Mouse (Mus musculus): ENCODE data around the gene Wdr19. TPM values are rescaled to one million over a fixed set of nuclear protein-coding genes. Genes with fewer than 3 reads are reported as not detected.
"Not testable (repeated sequence)": the region's sequence is repeated elsewhere in the genome, so short reads cannot be mapped to it uniquely, and the experiment has no call there.

Wdr19 gene
- polyA plus RNA-seq, 1 experiment from 2014 or later = 9.3 TPM

DNA sequence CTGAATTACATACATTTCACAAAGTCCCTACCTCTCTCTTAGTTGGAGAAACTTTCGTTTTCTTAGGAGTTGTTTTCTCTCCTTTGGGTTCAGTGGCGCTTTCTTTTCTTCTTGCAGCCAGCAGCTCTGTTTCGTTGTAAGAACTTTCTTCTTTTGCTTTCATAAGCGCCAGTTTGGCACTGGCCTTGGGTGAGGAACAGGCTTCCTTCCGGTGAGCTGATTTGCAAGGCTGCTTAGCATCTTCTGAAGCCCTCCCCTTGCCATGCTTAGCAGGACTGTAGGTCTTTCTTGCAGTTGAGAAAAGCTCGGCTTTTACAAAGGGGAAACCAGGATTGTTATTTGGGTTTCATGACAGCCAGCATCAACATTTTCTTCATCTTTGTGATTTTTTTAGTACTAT is 94.1 kb downstream of the Wdr19 start:
- no peaks in the 10 kb centered on the region for H3K4me1 ChIP-seq (ENCODE audit: insufficient read depth, low read depth, low read length)
- H3K36me3 ChIP-seq (ENCODE audit: insufficient read depth, low read length) = peaks cover 4% of the 10 kb centered on the region; the same call in 1 of the 2 replicates
- H3K4me2 ChIP-seq (replicated peaks; ENCODE audit: low read depth, low read length) = no peak overlapping the region
- DNase-seq (ENCODE audit: low spot score) = no peak
- TF ChIP-seq EP300 (IDR thresholded peaks at IDR 0.05) (no peak), CTCF (IDR thresholded peaks at IDR 0.05) (no peak)
- H3K9ac ChIP-seq (replicated peaks; ENCODE audit: low read depth) = no peak overlapping the region
- no peak for ATAC-seq
- no peaks in the 10 kb centered on the region for H3K9me3 ChIP-seq (ENCODE audit: low read length)
- 84% methylated on average over 6 of the region's 6 CpGs for WGBS
- no peak overlapping the region for H3K4me3 ChIP-seq (ENCODE audit: low read depth, low read length)
- no peak overlapping the region for H3K27ac ChIP-seq (ENCODE audit: low read length)
- H3K27me3 ChIP-seq (replicated peaks; ENCODE audit: insufficient read depth, low read length) = no peaks in the 10 kb centered on the region

DNA sequence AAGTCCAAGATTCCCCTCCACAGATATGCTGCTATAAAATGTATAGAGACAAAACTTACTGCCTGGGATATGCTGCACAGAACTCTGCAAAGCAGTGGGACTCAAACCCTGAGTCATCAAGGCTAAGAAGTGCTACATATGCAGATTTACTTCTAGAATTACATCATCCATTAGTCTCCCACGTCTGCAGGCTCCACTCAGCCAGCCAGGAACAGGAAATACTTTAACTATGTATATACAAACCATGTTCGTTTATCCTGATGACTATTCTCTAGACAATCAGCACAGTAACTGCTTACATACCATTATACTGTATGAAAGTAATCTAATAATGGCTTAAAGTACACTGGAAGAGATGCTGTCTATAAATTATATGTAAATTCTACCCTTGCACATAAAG is 94.8 kb downstream of the Wdr19 start:
- TF ChIP-seq EP300 (IDR thresholded peaks at IDR 0.05) = no peak
- TF ChIP-seq CTCF (IDR thresholded peaks at IDR 0.05) = no peak
- no peaks in the 10 kb centered on the region for H3K27me3 ChIP-seq (replicated peaks; ENCODE audit: insufficient read depth, low read length)
- H3K27ac ChIP-seq (ENCODE audit: low read length) = no peak overlapping the region
- no peaks in the 10 kb centered on the region for H3K9me3 ChIP-seq (ENCODE audit: low read length)
- H3K4me1 ChIP-seq (ENCODE audit: insufficient read depth, low read depth, low read length) = no peaks in the 10 kb centered on the region
- ATAC-seq = peak; percentile 77
- peaks cover 4% of the 10 kb centered on the region; the same call in 1 of the 2 replicates for H3K36me3 ChIP-seq (ENCODE audit: insufficient read depth, low read length)
- DNase-seq (ENCODE audit: low spot score) = peak; percentile 68
- no peak overlapping the region for H3K9ac ChIP-seq (replicated peaks; ENCODE audit: low read depth)
- 16% methylated on average over 2 of the region's 2 CpGs for WGBS
- no peak overlapping the region for H3K4me3 ChIP-seq (ENCODE audit: low read depth, low read length)
- no peak overlapping the region for H3K4me2 ChIP-seq (replicated peaks; ENCODE audit: low read depth, low read length)

DNA sequence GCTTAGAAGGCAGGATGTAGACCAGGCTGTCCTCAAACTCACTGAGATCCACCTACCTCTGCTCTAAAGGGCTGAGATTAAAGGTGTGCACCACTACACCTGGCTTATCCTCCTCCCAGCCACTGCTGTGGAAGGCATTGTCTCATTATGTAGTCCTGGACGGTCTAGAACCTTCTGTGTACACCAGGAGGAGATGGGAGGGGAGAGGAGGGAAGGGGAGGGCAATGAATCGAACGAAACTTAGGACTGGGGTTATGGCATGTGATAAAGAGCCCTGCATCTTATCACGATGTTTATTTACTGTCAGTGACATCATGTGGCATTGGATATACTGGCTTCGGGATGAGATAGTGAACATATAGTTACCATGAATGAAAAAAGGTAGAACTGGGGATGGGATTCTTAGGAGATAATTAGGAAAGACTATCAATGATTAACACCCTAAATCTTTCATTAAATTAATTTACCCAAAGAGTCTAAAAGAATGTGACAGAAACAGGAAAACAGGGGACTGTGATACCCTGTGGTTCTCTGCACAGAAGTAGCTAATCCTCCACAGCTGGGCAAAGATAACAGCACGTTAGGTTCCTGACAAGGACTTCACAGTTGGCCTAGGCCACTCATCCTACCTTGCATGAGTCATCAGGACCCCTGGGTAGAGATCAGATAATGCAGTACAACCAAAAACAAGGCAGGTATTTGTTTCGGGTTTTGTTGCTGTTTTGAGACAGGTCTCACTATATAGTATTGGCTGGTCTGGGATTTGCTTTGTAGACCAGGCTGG is 98.9 kb downstream of the Wdr19 start:
- Histone ChIP-seq H3K4me3 (ENCODE audit: low read depth, low read length) (no peak overlapping the region), H3K4me2 (replicated peaks; ENCODE audit: low read depth, low read length) (no peak overlapping the region), H3K27ac (ENCODE audit: low read length) (no peak overlapping the region), H3K9ac (replicated peaks; ENCODE audit: low read depth) (no peak overlapping the region), H3K27me3 (replicated peaks; ENCODE audit: insufficient read depth, low read length) (no peaks in the 10 kb centered on the region), H3K9me3 (ENCODE audit: low read length) (no peaks in the 10 kb centered on the region), H3K36me3 (ENCODE audit: insufficient read depth, low read length) (peaks cover 9% of the 10 kb centered on the region), H3K4me1 (ENCODE audit: insufficient read depth, low read depth, low read length) (no peaks in the 10 kb centered on the region)
- no peak for ATAC-seq
- no peak for DNase-seq (ENCODE audit: low spot score)
- TF ChIP-seq EP300 (IDR thresholded peaks at IDR 0.05) (no peak), CTCF (IDR thresholded peaks at IDR 0.05) (no peak)
- 71% methylated on average over 7 of the region's 7 CpGs for WGBS

DNA sequence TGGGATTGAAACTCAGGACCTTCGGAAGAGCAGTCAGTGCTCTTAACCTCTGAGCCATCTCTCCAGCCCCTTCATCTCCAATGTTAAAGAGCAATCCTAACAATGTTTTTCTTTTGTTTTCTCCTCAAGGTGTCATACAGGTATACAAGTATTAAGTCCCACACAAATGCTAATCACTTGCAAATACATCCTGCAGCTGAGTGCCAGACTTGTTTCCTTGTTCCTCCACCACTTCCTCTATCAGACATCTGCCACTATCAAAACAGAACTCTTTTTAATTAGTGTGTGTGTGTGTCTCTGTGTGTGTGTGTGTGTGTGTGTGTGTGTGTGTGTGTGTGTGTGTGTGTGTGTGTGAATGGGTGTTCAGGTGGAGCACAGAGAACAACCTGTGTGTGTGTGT is 100.1 kb downstream of the Wdr19 start:
- not testable (repeated sequence) for H3K27me3 ChIP-seq (replicated peaks; ENCODE audit: insufficient read depth, low read length); DNase-seq (ENCODE audit: low spot score); H3K4me2 ChIP-seq (replicated peaks; ENCODE audit: low read depth, low read length); ATAC-seq; H3K9ac ChIP-seq (replicated peaks; ENCODE audit: low read depth); H3K4me3 ChIP-seq (ENCODE audit: low read depth, low read length); H3K36me3 ChIP-seq (ENCODE audit: insufficient read depth, low read length); H3K4me1 ChIP-seq (ENCODE audit: insufficient read depth, low read depth, low read length); H3K27ac ChIP-seq (ENCODE audit: low read length); H3K9me3 ChIP-seq (ENCODE audit: low read length)
- WGBS = 70% methylated on average over 1 of the region's 1 CpGs

DNA sequence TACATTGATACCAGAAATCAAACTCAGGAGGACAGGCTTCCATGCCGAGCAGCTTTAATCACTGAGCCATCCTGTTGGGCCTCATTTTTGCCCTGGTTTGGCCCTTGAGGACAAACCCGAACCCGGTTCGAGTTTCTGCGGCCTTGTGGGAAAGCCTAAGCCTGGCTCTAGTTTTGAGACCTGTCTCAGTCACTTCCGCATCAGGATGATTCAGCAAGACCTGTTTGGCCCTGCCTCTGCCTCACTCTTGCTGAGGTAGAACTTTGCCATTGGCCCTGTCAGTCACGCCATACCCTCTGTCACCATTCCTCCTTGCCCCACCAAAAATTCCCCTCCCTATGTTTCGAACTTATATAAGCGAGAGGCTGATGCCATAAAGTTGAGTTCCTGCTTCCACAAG is 100.6 kb downstream of the Wdr19 start:
- DNase-seq (ENCODE audit: low spot score) = no peak
- H3K9ac ChIP-seq (replicated peaks; ENCODE audit: low read depth) = no peak overlapping the region
- no peak overlapping the region for H3K4me2 ChIP-seq (replicated peaks; ENCODE audit: low read depth, low read length)
- no peak for TF ChIP-seq CTCF (IDR thresholded peaks at IDR 0.05)
- TF ChIP-seq EP300 (IDR thresholded peaks at IDR 0.05) = no peak
- no peaks in the 10 kb centered on the region for H3K4me1 ChIP-seq (ENCODE audit: insufficient read depth, low read depth, low read length)
- WGBS = 90% methylated on average over 9 of the region's 9 CpGs
- ATAC-seq = no peak
- H3K9me3 ChIP-seq (ENCODE audit: low read length) = no peaks in the 10 kb centered on the region
- no peaks in the 10 kb centered on the region for H3K27me3 ChIP-seq (replicated peaks; ENCODE audit: insufficient read depth, low read length)
- H3K36me3 ChIP-seq (ENCODE audit: insufficient read depth, low read length) = peaks cover 9% of the 10 kb centered on the region
- H3K27ac ChIP-seq (ENCODE audit: low read length) = no peak overlapping the region
- H3K4me3 ChIP-seq (ENCODE audit: low read depth, low read length) = no peak overlapping the region

DNA sequence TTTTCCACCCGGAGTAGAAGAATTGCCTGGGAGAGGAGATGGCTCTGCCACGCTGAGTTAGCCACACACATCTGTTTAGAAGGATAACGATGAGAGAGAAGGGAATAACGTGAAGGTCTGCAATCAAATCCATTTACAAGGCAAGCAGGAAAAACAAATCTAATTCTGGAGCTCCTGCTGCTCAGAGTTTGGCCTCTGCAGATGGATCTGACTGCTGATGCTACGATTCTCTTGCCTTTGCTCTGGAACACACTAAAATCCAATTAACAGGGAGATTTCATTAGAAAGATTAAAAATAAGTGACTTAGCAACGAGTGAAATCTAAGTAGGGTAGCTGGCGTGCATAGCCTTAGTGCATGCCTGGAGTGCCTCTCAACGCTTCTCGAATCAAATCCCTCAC is 106.0 kb downstream of the Wdr19 start:
- no peak overlapping the region for H3K4me3 ChIP-seq (ENCODE audit: low read depth, low read length)
- no peak overlapping the region for H3K27ac ChIP-seq (ENCODE audit: low read length)
- peaks cover 4% of the 10 kb centered on the region; the same call in 1 of the 2 replicates for H3K36me3 ChIP-seq (ENCODE audit: insufficient read depth, low read length)
- ATAC-seq (no peak), DNase-seq (ENCODE audit: low spot score) (no peak)
- H3K9ac ChIP-seq (replicated peaks; ENCODE audit: low read depth) = no peak overlapping the region
- no peaks in the 10 kb centered on the region for H3K4me1 ChIP-seq (ENCODE audit: insufficient read depth, low read depth, low read length)
- H3K4me2 ChIP-seq (replicated peaks; ENCODE audit: low read depth, low read length) = no peak overlapping the region
- no peaks in the 10 kb centered on the region for H3K9me3 ChIP-seq (ENCODE audit: low read length)
- H3K27me3 ChIP-seq (replicated peaks; ENCODE audit: insufficient read depth, low read length) = no peaks in the 10 kb centered on the region
- TF ChIP-seq CTCF (IDR thresholded peaks at IDR 0.05) (no peak), EP300 (IDR thresholded peaks at IDR 0.05) (no peak)
- 77% methylated on average over 9 of the region's 9 CpGs for WGBS

Data from lung, postnatal 0 days (tissue).